Mouse (Mus musculus): ENCODE results near the gene Kyat1.
"Not testable (repeated sequence)": the region's sequence is repeated elsewhere in the genome, so short reads cannot be mapped to it uniquely, and the experiment has no call there.

Gene Kyat1

DNA sequence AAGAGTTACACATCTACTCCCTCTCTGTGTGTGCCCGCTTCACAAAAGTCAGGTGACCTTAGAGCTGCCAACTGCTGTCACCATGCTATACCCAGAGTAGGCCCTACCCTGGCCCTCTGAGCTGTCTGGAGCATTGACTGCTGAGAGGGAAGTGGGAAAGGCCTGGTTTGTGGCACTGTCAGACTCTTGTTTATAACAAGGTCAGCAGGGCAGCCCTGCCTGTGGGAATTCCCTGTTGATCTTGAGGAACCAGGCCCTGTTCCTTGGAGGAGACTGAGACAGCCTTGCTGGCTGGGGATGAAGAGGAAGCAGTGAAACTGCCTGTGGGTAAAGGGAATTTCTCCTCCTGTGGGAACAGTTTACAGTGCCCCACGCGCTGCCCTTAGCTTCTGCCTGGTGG lies 9.1 kb upstream of the Kyat1 start:
- DNase-seq (ENCODE audit: low spot score in 2 of 2), result no peak

DNA sequence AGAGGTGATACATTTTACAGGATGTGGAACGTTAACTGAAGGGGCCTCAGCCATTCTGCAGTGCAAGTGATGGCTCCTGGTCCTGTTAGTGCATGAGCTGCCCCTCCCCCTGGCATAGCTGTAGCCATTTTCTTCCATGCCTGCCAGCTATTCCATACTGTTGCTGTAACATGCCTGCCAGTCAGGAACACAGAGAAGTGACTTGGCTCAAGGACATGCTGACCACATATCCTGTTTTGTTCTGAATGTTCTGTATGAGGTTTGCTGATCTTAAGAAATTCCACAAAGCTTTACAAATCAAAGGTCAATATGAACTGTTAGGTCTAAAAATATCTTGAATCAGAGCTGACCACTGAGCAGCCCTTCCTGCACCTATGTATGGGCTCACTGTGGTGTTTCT lies 7.3 kb upstream of the Kyat1 start:
- no peak for DNase-seq (ENCODE audit: low spot score in 2 of 2)

DNA sequence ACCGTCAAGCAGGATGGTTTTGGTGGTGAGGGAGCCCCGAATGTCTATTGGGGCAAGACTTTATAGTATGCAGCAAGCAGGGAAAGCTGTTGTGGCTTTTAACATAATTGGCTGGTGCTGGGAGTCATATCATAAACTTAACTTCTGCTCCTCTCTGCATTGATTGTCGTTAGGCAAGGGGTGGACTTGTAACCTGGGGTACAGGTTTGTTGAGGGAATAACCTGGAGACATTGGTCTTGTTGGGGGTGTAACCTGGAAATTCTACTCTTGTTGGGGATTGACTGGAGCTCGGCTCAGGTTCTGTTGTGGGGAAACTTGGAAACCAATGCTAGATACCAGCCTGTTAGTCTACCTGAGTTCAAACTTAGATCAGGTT lies 6.5 kb upstream of the Kyat1 start:
- DNase-seq (ENCODE audit: low spot score in 2 of 2), result no peak

DNA sequence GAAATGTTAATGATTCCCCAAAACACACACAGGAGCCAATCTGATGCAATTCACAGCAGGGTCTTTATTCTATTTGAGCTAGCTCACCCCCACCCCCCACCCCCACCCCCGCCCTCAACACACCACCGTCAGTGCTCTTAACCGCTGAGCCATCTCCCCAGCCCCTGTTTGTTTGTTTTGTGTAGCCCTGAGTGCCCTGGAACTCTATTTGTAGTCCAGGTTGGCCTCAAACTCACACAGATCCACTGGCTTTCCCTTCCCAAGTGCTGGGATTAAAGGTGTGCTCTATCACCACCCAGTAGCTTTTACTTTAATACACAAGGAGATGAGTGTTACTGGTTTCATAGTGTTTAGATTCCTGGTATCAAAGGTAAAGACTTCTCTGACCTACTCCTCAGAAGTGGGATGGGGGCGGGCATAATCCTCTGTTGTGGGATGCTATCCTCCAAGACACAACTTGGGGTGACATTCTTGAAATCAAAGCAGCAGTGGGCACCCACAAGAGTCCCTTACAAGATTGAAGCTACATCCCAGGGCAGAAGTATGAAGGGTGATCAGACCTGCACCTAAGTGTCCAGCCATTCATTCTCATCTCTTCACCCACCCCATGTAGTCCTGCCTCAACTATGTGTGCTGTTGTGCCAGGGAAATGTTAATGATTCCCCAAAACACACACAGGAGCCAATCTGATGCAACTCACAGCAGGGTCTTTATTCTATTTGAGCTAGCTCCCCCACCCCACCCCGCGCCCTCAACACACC lies 5.9 kb upstream of the Kyat1 start:
- no peak for DNase-seq (ENCODE audit: low spot score in 2 of 2)

GRCm38 (mm10) chr2:30207886-30208285 lies 2.2 kb upstream of the Kyat1 start:
- no peak for DNase-seq (ENCODE audit: low spot score in 2 of 2)

DNA sequence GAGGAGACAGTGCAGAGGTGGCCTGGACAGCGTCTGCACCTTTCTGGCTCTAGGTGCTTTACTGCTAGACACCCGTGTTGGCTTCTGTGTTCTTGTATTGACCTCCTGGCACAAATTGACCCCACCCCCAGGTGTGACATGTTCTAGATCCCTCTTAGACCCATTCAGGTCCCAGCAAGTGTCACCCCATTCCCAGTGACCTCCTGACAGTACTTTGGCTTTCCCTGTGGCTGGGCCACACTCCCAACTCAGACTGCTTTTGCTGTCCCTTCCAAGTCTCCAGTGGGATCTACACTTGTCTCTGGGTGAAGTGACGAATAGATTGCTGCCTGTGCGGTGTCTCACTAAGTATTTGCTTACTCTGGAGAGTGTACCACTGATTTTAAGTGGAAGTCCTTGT lies 1.8 kb upstream of the Kyat1 start:
- no peak for DNase-seq (ENCODE audit: low spot score in 2 of 2)

DNA sequence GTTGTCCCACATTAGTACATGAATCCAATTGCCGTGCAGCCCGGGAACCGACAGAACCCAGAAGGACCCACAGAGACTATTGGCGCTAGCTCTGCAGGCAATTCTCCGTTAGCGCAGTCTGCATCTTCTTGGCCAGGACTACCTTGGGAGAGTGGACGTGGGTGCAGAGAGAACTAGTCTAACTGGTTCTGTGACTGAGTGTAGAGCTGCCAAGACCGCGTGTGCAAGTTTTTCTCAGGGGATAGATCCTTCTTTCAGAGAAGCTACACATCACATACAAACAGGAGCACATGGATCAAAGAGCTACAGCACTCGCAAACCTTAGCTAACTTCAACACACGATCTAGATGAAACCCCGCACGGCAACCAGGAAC lies 405 bp downstream of the Kyat1 start:
- DNase-seq (ENCODE audit: low spot score in 2 of 2), result no peak

GRCm38 (mm10) chr2:30203439-30203838 lies 2.2 kb downstream of the Kyat1 start:
- DNase-seq (ENCODE audit: low spot score in 2 of 2), result peak in 1 of 2 experiments; percentile 39

- DNase-seq (ENCODE audit: low spot score in 2 of 2), result no peak
Observed at GRCm38 (mm10) chr2:30200388-30200925, 5.2 kb downstream of the Kyat1 start.

DNA sequence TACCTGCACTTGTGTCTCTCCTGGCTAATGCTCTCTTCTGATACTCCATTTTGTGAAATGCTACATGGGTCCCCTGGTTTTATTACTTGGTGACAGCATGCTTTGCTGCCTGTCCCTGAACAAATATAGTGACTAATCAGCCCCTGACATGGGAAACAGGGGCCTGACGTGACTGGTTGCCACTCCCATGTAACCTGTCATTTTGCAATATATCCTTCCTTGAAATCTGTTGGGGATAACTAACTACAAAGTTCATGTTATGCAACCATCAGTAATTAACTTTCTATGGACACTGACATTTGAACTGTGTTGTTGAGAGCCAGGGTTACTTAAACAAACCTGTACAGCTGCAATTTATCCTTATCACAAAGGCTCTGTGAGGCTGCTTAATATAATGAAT lies 5.7 kb downstream of the Kyat1 start:
- DNase-seq (ENCODE audit: low spot score in 2 of 2), result no peak

DNA sequence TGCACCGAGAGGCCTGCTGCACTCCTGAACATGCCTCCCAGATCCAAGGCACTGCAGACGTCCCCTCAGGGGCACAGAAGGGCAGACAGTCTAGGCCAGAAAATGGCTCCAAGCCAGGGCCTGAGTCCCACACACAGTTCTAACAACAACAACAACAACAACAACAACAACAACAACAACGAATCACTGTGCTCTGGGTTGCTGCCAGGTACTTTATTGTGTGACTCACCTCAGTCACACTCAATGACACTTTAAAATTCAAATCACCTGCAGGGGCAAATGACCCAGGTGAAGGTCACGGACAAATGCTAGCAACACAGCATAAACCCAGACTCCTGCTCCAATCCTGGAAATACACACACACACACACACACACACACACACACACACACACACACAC lies 7.6 kb downstream of the Kyat1 start:
- no peak for DNase-seq (ENCODE audit: low spot score in 2 of 2)

DNA sequence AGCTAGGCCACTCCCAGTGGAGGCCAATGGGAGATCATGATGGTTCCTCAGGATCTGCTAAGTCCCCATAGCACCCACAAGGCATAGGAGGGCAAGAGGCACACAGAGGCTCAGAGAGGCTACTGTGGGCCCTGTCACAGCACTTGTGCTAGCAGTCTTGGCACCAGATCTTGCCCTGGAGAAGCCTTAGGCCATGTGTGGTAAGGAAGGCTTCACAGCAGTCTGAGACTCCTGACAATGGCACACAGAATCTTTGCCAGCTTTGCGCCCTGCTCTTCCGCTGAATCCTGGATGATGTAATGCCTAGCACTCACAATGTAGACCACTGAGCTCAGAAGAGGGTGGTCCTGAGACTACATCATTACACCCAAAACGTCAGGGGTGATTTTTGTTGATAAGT lies 11.0 kb downstream of the Kyat1 start:
- no peak for DNase-seq (ENCODE audit: low spot score in 2 of 2)

GRCm38 (mm10) chr2:30191790-30192580 lies 13.7 kb downstream of the Kyat1 start:
- DNase-seq (ENCODE audit: low spot score in 2 of 2), result no peak

DNA sequence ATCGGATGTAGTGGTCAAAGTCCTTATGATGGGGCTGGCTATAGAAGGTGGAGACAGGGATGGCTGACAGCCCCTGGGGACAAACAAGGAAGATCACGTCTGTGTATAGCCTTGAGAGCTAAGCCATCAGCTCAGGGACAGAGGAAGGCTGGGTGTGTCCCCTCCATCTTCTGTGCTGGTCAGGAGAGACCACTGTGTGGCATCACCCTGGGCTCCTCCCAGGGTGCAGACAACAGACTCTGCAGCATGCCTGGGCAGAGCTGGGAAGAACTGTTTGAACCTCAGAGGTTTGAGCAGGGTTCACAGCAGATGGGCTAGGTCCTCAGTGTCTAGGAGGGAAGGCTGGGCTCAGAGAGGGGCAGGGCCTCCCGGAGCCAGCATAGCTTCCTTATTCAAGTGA lies 20.0 kb downstream of the Kyat1 start:
- DNase-seq (ENCODE audit: low spot score in 2 of 2), result no peak

- DNase-seq (ENCODE audit: low spot score in 2 of 2), result no peak
Observed at GRCm38 (mm10) chr2:30185276-30185675, 20.4 kb downstream of the Kyat1 start.

DNA sequence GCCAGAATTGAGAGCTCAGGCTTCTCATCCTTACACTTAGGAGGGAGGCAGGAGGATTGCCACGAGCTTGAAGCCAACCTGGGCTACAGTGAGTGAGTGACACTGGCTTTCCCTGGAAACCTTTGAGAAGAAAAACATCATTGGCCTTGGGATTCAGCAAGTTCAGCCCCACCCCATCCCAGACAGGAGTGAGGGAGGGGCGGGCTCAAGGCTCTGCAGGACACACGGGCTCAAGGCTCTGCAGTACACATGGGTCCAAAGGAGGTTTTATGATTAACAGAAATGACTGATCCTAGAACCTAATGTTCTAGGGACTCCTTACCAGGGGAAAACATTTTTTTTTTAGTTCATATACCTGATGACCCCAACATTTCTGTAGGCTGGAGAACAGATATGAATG lies 21.9 kb downstream of the Kyat1 start:
- DNase-seq (ENCODE audit: low spot score in 2 of 2), result no peak

DNA sequence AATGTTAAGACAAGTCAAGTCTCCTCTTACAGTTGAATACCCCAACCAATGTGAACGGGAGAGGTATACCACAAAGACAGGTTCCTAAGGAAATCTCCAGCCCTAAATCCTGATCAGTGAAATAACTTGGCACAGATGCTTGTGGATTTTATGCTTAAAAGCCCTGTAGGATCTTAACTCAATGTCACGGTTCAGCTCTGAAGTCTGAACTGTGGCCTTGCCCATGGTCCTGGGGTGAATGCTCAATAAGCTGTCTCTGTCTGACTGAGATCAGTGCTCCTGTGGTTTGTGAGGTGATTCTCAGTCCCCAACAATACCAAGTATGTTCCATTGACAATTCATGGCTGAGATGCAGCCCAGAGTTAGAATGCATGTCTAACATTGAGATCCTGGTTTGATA lies 23.2 kb downstream of the Kyat1 start:
- DNase-seq (ENCODE audit: low spot score in 2 of 2), result no peak

GRCm38 (mm10) chr2:30178711-30179110 lies 26.9 kb downstream of the Kyat1 start:
- not testable (repeated sequence) for DNase-seq (ENCODE audit: low spot score in 2 of 2)

DNA sequence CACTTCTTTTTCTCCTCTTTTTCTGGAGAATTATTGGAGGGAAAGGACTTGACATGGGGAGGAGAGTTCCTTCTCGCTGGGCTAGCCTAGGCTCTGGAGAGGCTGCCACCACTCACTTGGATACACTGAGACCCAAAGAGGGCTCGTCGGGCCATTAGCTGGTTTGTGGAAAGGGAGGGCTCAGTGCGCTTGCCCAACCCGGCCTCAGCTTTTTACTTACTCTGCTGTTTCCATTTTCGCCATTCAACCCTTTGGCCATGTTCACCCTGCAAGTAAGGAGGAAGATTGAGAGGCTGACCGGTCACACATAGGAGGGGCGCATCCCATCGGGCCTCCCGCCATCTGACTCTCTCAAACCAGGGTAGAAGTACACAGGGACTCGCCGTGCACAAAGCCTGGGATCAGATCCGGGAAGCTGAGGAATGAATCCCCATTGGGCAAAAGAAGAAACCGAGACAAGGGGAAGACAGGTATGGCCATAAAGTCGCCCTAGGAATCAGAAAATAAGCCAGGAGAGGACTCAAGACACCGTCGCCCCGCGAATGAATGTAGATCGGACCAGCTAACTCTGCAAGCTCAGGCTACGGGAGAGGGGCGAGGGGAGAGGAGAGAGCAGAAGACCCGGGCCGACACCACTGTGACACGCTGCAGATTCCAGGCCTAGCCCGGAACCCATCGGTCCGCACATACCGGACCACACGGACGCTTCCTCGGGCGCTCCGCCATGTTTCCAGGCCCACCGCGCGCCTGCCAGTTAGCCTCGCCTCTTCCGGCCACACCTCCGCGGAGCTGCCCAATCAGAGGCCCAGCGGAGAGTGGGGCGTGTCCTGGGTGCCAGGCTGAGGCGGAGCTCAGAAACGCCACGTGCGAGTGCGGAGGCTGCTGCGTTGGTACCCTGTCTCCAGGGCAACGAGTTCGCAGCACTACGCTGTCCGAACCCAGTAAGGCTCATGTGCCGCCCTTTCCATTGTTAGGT lies 27.7 kb downstream of the Kyat1 start, which contains the start of gene Spout1:
Gene Spout1 (minus strand): TSS at position 760 of the 976 bp plus-strand sequence.
- DNase-seq (ENCODE audit: low spot score in 2 of 2), result peak; percentile 84 to 92

DNA sequence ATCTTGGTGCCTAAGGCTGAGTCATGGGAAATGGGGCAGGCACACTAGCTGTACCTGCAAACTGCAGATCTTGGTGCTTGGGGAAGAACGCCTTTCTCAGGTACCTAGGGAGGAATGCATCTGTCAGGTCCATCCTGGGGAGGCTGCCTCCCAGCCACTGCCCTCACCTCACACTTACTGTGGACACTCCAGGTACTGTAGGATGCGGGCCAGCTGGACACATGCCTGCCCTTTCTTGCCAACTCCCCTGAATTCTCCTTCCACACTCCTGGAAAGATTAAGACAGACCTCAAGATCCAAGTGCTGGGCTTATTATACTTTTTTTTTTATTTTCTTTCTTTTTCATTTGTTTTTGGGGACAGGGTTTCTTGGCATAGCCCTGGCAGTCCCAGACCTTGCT lies 29.1 kb downstream of the Kyat1 start:
- no peak for DNase-seq (ENCODE audit: low spot score in 2 of 2)

- DNase-seq (ENCODE audit: low spot score in 2 of 2), result no peak
Observed at GRCm38 (mm10) chr2:30175897-30176296, 29.8 kb downstream of the Kyat1 start.

Measured in spleen, postnatal 14 days (tissue).